Mouse (Mus musculus) forebrain, embryonic 11.5 days (tissue): Measurements from ENCODE around the gene Clgn. TPM values are rescaled to one million over a fixed set of nuclear protein-coding genes. Genes with fewer than 3 reads are reported as not detected.
"Not testable (repeated sequence)": the region's sequence is repeated elsewhere in the genome, so short reads cannot be mapped to it uniquely, and the experiment has no call there.

Experiments used
- ATAC-seq: fragments of 200-750 bp; cut with Nextera tagmentation; replicated peaks from 2 replicates; pipeline ENCODE4 v1.8.0; 2017; ENCODE audit warnings: moderate TSS enrichment; ENCODE audit not compliant: low FRiP score
- DNase-seq: peaks from one replicate; pipeline ENCODE4 v3.0.0-alpha.2; 2017; ENCODE audit warnings: low spot score
- H3K27ac ChIP-seq: fragments of 300-500 bp; sonication (generic); 2 replicates; pipeline ENCODE4 v1.5.1; 2014; ENCODE audit warnings: low read depth, low read length
- H3K27me3 ChIP-seq: fragments of 300-500 bp; sonication (generic); 2 replicates; pipeline ENCODE4 v1.6.1; 2014; ENCODE audit warnings: mild to moderate bottlenecking, low read length, mixed read lengths; ENCODE audit not compliant: control insufficient read depth, insufficient read depth
- H3K36me3 ChIP-seq: fragments of 300-500 bp; sonication (generic); 2 replicates; pipeline ENCODE4 v1.6.1; 2014; ENCODE audit warnings: mild to moderate bottlenecking, low read length, moderate library complexity, mixed read lengths; ENCODE audit not compliant: control insufficient read depth, insufficient read depth
- H3K4me1 ChIP-seq: fragments of 300-500 bp; sonication (generic); replicated peaks from 2 replicates; pipeline ENCODE4 v1.6.1; 2014; ENCODE audit warnings: low read length, mixed read lengths; ENCODE audit not compliant: control insufficient read depth, insufficient read depth
- H3K4me2 ChIP-seq: fragments of 300-500 bp; sonication (generic); 2 replicates; pipeline ENCODE4 v1.6.1; 2014; ENCODE audit warnings: low read depth, mild to moderate bottlenecking, low read length, moderate library complexity, mixed read lengths; ENCODE audit not compliant: severe bottlenecking
- H3K4me3 ChIP-seq: fragments of 300-500 bp; sonication (generic); 2 replicates; pipeline ENCODE4 v1.5.1; 2014; ENCODE audit warnings: low read depth, low read length
- H3K9ac ChIP-seq: fragments of 300-500 bp; sonication (generic); 2 replicates; pipeline ENCODE4 v1.6.1; 2014; ENCODE audit warnings: low read length
- H3K9me3 ChIP-seq: fragments of 300-500 bp; sonication (generic); 2 replicates; pipeline ENCODE4 v1.6.1; 2016; ENCODE audit warnings: low read length, mixed read lengths; ENCODE audit not compliant: control insufficient read depth
- WGBS: fragments of 180-500 bp; shearing (Covaris S2); extraction: QIAGEN DNeasy Blood & Tissue Kit; methylation state at CpG from one replicate; pipeline ENCODE4 v1.1.7; 2014; 5-methylcytosine and 5-hydroxymethylcytosine counted together
- polyA plus RNA-seq: library from polyadenylated mRNA; unstranded; fragments of >200 nt; fragmentation: Nextera tagmentation; extraction: Ambion mirVana; gene quantifications from 2 replicates; pipeline ENCODE4 v1.2.1, GENCODE M21; 2014

Clgn gene
- polyA plus RNA-seq, 1 experiment from 2014 or later, result 6.0 TPM

GRCm38 (mm10) chr8:83428621-83429020 is 39.0 kb downstream of the Clgn start:
- WGBS, result 88% methylated on average over 3 of the region's 3 CpGs
- not testable (repeated sequence) for H3K4me2 ChIP-seq, H3K4me1 ChIP-seq, DNase-seq, H3K4me3 ChIP-seq, H3K27ac ChIP-seq, H3K9me3 ChIP-seq, H3K9ac ChIP-seq, ATAC-seq, H3K36me3 ChIP-seq, H3K27me3 ChIP-seq

- ATAC-seq, result no peak
- H3K4me1 ChIP-seq, result no peaks in the 10 kb centered on the region
- no peaks in the 10 kb centered on the region for H3K27me3 ChIP-seq
- H3K9ac ChIP-seq, result no peak overlapping the region
- no peaks in the 10 kb centered on the region for H3K9me3 ChIP-seq
- H3K4me2 ChIP-seq, result no peak overlapping the region
- WGBS, result 68% methylated on average over 4 of the region's 4 CpGs
- H3K4me3 ChIP-seq, result no peak overlapping the region
- no peaks in the 10 kb centered on the region; the same call in 1 of the 2 replicates for H3K36me3 ChIP-seq
- no peak overlapping the region for H3K27ac ChIP-seq
- no peak for DNase-seq
Measured at GRCm38 (mm10) chr8:83429071-83429524, 39.4 kb downstream of the Clgn start.

- no peaks in the 10 kb centered on the region for H3K27me3 ChIP-seq
- H3K27ac ChIP-seq, result no peak overlapping the region
- H3K9me3 ChIP-seq, result no peaks in the 10 kb centered on the region
- WGBS, result 100% methylated on average over 1 of the region's 1 CpGs
- H3K9ac ChIP-seq, result no peak overlapping the region
- ATAC-seq (no peak), DNase-seq (no peak)
- H3K4me2 ChIP-seq, result no peak overlapping the region
- peaks cover 3% of the 10 kb centered on the region; the same call in 1 of the 2 replicates for H3K4me1 ChIP-seq
- no peak overlapping the region for H3K4me3 ChIP-seq
- H3K36me3 ChIP-seq, result no peaks in the 10 kb centered on the region; the same call in 1 of the 2 replicates
Measured at GRCm38 (mm10) chr8:83437077-83437476, 47.4 kb downstream of the Clgn start.

GRCm38 (mm10) chr8:83441656-83442242 is 52.1 kb downstream of the Clgn start:
- Histone ChIP-seq H3K27ac (peak overlapping the region; percentile 82), H3K36me3 (no peaks in the 10 kb centered on the region; the same call in 1 of the 2 replicates), H3K4me3 (peak overlapping the region; percentile 75), H3K9me3 (no peaks in the 10 kb centered on the region), H3K9ac (peak overlapping the region; percentile 88), H3K27me3 (no peaks in the 10 kb centered on the region), H3K4me1 (peaks cover 4% of the 10 kb centered on the region; the same call in 1 of the 2 replicates), H3K4me2 (peak overlapping the region; percentile 56)
- DNase-seq (no peak), ATAC-seq (no peak)
- WGBS, result 2% methylated on average over 29 of the region's 29 CpGs

- Histone ChIP-seq H3K27me3 (no peaks in the 10 kb centered on the region), H3K36me3 (no peaks in the 10 kb centered on the region; the same call in 1 of the 2 replicates), H3K9me3 (no peaks in the 10 kb centered on the region), H3K4me3 (peak overlapping the region; percentile 75), H3K9ac (peak overlapping the region; percentile 88), H3K4me1 (peaks cover 4% of the 10 kb centered on the region; the same call in 1 of the 2 replicates), H3K4me2 (peak overlapping the region; percentile 69), H3K27ac (peak overlapping the region; percentile 82)
- 1% methylated on average over 60 of the region's 64 CpGs for WGBS
- ATAC-seq, result peak; percentile 100
- DNase-seq, result peak; percentile 100
Measured at GRCm38 (mm10) chr8:83442243-83443051, 52.8 kb downstream of the Clgn start.

GRCm38 (mm10) chr8:83443052-83443400 is 53.4 kb downstream of the Clgn start:
- H3K4me3 ChIP-seq, result peak overlapping the region; percentile 75
- 28% methylated on average over 5 of the region's 5 CpGs for WGBS
- DNase-seq (no peak), ATAC-seq (peak; percentile 0; the same call in 1 of the 2 replicates)
- H3K9ac ChIP-seq, result peak overlapping the region; percentile 68
- peak overlapping the region; percentile 82 for H3K27ac ChIP-seq
- peaks cover 4% of the 10 kb centered on the region; the same call in 1 of the 2 replicates for H3K4me1 ChIP-seq
- no peaks in the 10 kb centered on the region for H3K9me3 ChIP-seq
- no peaks in the 10 kb centered on the region for H3K36me3 ChIP-seq
- peak overlapping the region; percentile 69 for H3K4me2 ChIP-seq
- H3K27me3 ChIP-seq, result no peaks in the 10 kb centered on the region

- no peak overlapping the region for H3K4me2 ChIP-seq
- H3K9me3 ChIP-seq, result no peaks in the 10 kb centered on the region
- no peaks in the 10 kb centered on the region for H3K36me3 ChIP-seq
- ATAC-seq, result 0 out of 2 replicates have a peak, but pooled peaks have one; percentile 27
- no peaks in the 10 kb centered on the region for H3K27me3 ChIP-seq
- no peak overlapping the region for H3K27ac ChIP-seq
- H3K9ac ChIP-seq, result no peak overlapping the region
- H3K4me1 ChIP-seq, result no peaks in the 10 kb centered on the region
- WGBS, result 89% methylated on average over 1 of the region's 1 CpGs
- no peak for DNase-seq
- no peak overlapping the region for H3K4me3 ChIP-seq
Measured at GRCm38 (mm10) chr8:83449960-83450359, 60.3 kb downstream of the Clgn start.

GRCm38 (mm10) chr8:83451056-83451455 is 61.4 kb downstream of the Clgn start:
- no peaks in the 10 kb centered on the region for H3K4me1 ChIP-seq
- 0 out of 2 replicates have a peak, but pooled peaks have one; percentile 60 for ATAC-seq
- 32% methylated on average over 3 of the region's 3 CpGs for whole genome bisulfite sequencing

More at GRCm38 (mm10) chr8:83451056-83451455, 61.4 kb downstream of the Clgn start:
- Histone ChIP-seq H3K36me3 (no peaks in the 10 kb centered on the region), H3K4me2 (no peak overlapping the region), H3K9me3 (no peaks in the 10 kb centered on the region), H3K4me3 (no peak overlapping the region), H3K27ac (no peak overlapping the region), H3K27me3 (no peaks in the 10 kb centered on the region), H3K9ac (no peak overlapping the region)
- DNase-seq, result no peak
